Mouse (Mus musculus) gastrocnemius, postnatal 36 days (tissue): ENCODE data around the gene Ndufa9. TPM values are rescaled to one million over a fixed set of nuclear protein-coding genes. Genes with fewer than 3 reads are reported as not detected.
A peak's percentile ranks its signal among the peaks of the same experiment; 100 is the strongest.

Experiments
- DNase-seq, 2 experiments: peaks; one replicate each; pipeline ENCODE4 v3.0.0; 2022
- intact Hi-C: fragments of 180-260 bp; cut with DNase I; formaldehyde crosslinking; loops from one replicate; pipeline ENCODE4 v1.15.1; 2025
- total RNA-seq, 2 experiments: library from RNA; stranded (reverse); gene quantifications; 2 replicates each; pipeline ENCODE4 v1.2.3; 2021

Gene Ndufa9
- total RNA-seq, 2 experiments from 2014 or later, result 320 to 335 TPM

- DNase-seq, result no peak
- intact Hi-C loops, result no loop called here
Observed at GRCm38 (mm10) chr6:126773873-126774272, 75.1 kb downstream of the Ndufa9 start.

GRCm38 (mm10) chr6:126772326-126772725 lies 76.6 kb downstream of the Ndufa9 start:
- DNase-seq, result peak in 1 of 2 experiments; percentile 7
- intact Hi-C loops, result no loop called here

Other genes starting within 250 kb of the Ndufa9 start
- gene Kcna1, start 202.8 kb downstream of the Ndufa9 start, total RNA-seq, result 1 to 10 TPM; 1.7 to 2.6 TPM
- under 1 TPM; 0.22 to 0.41 TPM for gene Kcna6, start 108.5 kb downstream of the Ndufa9 start, total RNA-seq
- gene Akap3, start 4.0 kb upstream of the Ndufa9 start, total RNA-seq, result not detected
- not detected for gene Dyrk4, start 72.7 kb upstream of the Ndufa9 start, total RNA-seq
- under 1 TPM; 0.47 to 0.64 TPM for gene Rad51ap1, start 90.5 kb upstream of the Ndufa9 start, total RNA-seq
- gene D6Wsu163e, start 90.8 kb upstream of the Ndufa9 start, total RNA-seq, result 1 to 10 TPM; 6.3 to 8.4 TPM
- 1 to 10 TPM; 5.0 to 9.3 TPM for gene Fgf6, start 166.4 kb upstream of the Ndufa9 start, total RNA-seq
- gene Fgf23, start 223.8 kb upstream of the Ndufa9 start, total RNA-seq, result not detected